Mouse (Mus musculus): ENCODE measurements around the gene Elp4.

Gene Elp4

DNA sequence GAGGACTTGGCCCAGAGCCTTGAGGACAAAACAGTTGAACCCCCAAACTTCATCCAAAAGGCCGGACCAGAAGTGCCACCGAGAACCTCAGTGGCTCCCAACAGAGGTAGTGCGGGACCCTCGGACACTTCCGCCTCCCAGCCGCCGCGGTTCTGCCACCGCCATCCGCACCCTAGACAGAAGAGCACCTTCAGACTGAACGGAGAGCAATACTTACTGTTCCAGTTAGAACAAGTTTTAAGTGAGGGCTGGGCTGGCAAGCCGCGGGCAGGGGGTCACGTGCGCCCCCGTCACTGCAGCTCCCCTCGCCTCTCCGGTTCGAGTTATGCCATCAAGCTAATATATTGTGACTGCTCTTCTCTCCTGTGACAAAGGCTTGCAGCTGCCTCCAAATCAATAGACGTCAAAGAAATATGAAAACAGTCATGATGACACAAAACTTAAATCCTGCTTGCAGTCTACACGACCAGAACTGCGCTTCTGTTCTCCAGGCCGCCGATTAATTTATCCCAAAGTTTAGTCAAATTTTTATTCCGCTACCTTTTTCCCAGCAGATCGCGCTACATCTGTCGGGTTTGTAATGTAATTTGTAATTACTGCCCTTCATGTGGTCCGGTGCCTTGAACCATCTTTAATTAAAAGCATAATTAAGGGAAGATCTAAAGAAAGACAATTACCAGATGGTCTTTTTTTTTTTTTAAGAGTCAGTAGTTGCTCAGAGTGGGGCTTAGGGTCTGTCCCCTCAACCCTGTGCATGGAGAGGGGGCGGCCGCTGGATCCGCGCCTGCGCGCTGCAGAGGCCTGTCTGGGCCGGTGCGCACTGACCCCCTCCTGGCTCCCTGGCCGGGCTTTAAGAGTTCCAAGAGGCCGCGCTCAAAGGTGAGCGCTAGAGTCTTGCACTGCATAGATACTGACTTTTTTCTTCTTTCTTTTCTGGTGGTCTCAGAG lies 244.2 kb downstream of the Elp4 start:
- intact Hi-C loops (cut with DNase I) = no loop called here

DNA sequence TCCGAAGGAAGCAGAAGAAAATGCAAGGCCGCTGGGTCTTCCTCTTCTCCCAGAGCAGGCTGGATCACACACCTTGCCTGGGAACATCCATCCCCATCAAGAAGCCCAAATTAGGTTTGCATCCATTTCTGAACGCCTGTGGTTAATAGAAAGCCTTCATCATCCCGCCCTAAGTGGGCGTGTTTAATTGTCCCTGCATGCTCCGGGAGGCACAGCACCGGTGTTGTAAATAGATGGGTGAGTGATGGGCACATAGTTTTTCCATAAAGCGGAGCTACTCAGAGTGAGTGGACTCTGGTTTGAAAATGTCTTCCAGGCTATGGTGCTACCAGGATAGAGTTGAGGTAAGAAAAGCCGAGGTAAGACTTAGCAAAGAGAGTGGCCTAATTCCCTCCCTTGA lies 245.0 kb downstream of the Elp4 start:
- intact Hi-C loops (cut with DNase I) = no loop called here

DNA sequence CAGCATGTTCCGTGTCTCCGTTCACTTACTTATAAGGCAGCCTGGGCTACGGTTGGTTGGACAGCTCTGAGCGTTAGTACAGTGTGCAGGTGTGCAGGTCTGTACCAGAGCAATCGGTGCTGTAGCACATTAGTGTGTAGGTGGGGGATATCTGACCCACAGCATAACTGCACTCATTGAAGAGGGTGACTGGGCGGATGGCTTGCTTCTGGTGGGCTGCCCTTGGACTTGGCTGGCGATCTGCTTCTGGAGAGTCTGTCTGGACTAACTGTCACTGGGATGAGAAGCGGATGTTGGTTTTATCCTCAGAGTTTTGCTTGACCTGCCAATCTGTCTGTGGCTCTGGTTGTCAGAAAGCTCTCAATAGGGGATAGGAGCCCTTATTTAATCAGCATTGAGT lies 247.9 kb downstream of the Elp4 start:
- intact Hi-C loops (cut with DNase I) = no loop called here
